Mouse (Mus musculus) left cerebral cortex, adult 18-20 months (tissue): ENCODE measurements around the gene Gm49405. TPM values are rescaled to one million over a fixed set of nuclear protein-coding genes. Genes with fewer than 3 reads are reported as not detected.

ENCODE experiments used
- DNase-seq, 2 experiments: peaks; one replicate each; pipeline ENCODE4 v3.0.0; 2021 to 2022; ENCODE audit warnings: low spot score in 2 of 2, mixed read lengths in 1 of 2
- total RNA-seq, 2 experiments: library from RNA; stranded (reverse); gene quantifications; 2 replicates each; pipeline ENCODE4 v1.2.3; 2021

Gm49405 gene
- total RNA-seq, 2 experiments from 2014 or later = 1.0 to 1.5 TPM

- DNase-seq = peak; percentile 53 to 59
These were observed 14.1 kb upstream of the Gm49405 start, which contains the start of gene Acy3 for GRCm38 (mm10) chr19:3986334-3986733. Gene Acy3 (plus strand): TSS chr19:3986570.

GRCm38 (mm10) chr19:3988066-3988465 is 12.4 kb upstream of the Gm49405 start:
- no peak for DNase-seq

- DNase-seq = no peak
These were observed 11.7 kb upstream of the Gm49405 start for GRCm38 (mm10) chr19:3988750-3989149.

GRCm38 (mm10) chr19:3990804-3991203 is 9.6 kb upstream of the Gm49405 start:
- no peak for DNase-seq

GRCm38 (mm10) chr19:3991562-3991961 is 8.9 kb upstream of the Gm49405 start:
- DNase-seq = no peak

- DNase-seq = no peak
These were observed 8.5 kb upstream of the Gm49405 start for GRCm38 (mm10) chr19:3991966-3992365.

GRCm38 (mm10) chr19:3992416-3992815 is 8.0 kb upstream of the Gm49405 start, which contains the start of gene Tbx10:
Gene Tbx10 (plus strand): TSS chr19:3992752.
- no peak for DNase-seq

GRCm38 (mm10) chr19:3994932-3995331 is 5.5 kb upstream of the Gm49405 start:
- DNase-seq = no peak

- no peak for DNase-seq
These were observed 4.9 kb upstream of the Gm49405 start for GRCm38 (mm10) chr19:3995505-3995904.

- DNase-seq = no peak
These were observed 4.3 kb upstream of the Gm49405 start for GRCm38 (mm10) chr19:3996106-3996505.

- no peak for DNase-seq
These were observed 3.7 kb upstream of the Gm49405 start for GRCm38 (mm10) chr19:3996747-3997146.

- DNase-seq = no peak
These were observed 3.2 kb upstream of the Gm49405 start for GRCm38 (mm10) chr19:3997231-3997630.

- DNase-seq = no peak
These were observed 2.1 kb upstream of the Gm49405 start for GRCm38 (mm10) chr19:3998335-3998734.

- no peak for DNase-seq
These were observed 1.2 kb upstream of the Gm49405 start for GRCm38 (mm10) chr19:3999121-3999730.

- no peak for DNase-seq
These were observed 611 bp downstream of the Gm49405 start for GRCm38 (mm10) chr19:4000949-4001525.

- no peak for DNase-seq
These were observed 1.3 kb downstream of the Gm49405 start for GRCm38 (mm10) chr19:4001752-4002151.

- no peak for DNase-seq
These were observed 2.7 kb downstream of the Gm49405 start, which contains the start of gene Doc2g for GRCm38 (mm10) chr19:4003112-4003511. Gene Doc2g (plus strand): TSS chr19:4003313.

GRCm38 (mm10) chr19:4003641-4004040 is 3.2 kb downstream of the Gm49405 start:
- DNase-seq = no peak

- DNase-seq = no peak
These were observed 3.9 kb downstream of the Gm49405 start for GRCm38 (mm10) chr19:4004331-4004730.

- no peak for DNase-seq
These were observed 4.7 kb downstream of the Gm49405 start for GRCm38 (mm10) chr19:4005091-4005490.

GRCm38 (mm10) chr19:4005971-4006370 is 5.5 kb downstream of the Gm49405 start:
- no peak for DNase-seq

- DNase-seq = no peak
These were observed 10.7 kb downstream of the Gm49405 start for GRCm38 (mm10) chr19:4011086-4011485.
